Mouse (Mus musculus) limb, embryonic 13.5 days (tissue): ENCODE measurements around the gene Ptpn4. TPM values are rescaled to one million over a fixed set of nuclear protein-coding genes. Genes with fewer than 3 reads are reported as not detected.

Experiments used
- ATAC-seq: fragments of 200-750 bp; cut with Nextera tagmentation; 2 replicates; pipeline ENCODE4 v1.8.0; 2017; ENCODE audit warnings: low read depth, moderate number of reproducible peaks, moderate TSS enrichment; ENCODE audit not compliant: low FRiP score
- H3K27ac ChIP-seq: fragments of 300-500 bp; sonication (generic); 2 replicates; pipeline ENCODE4 v1.5.1; 2015; ENCODE audit warnings: inconsistent platforms, mild to moderate bottlenecking, moderate library complexity
- H3K27me3 ChIP-seq: fragments of 300-500 bp; sonication (generic); 2 replicates; pipeline ENCODE4 v1.6.1; 2015; ENCODE audit warnings: mild to moderate bottlenecking, inconsistent platforms
- H3K36me3 ChIP-seq: fragments of 300-500 bp; sonication (generic); 2 replicates; pipeline ENCODE4 v1.6.1; 2015; ENCODE audit warnings: inconsistent platforms, mild to moderate bottlenecking, moderate library complexity
- H3K4me1 ChIP-seq: fragments of 300-500 bp; sonication (generic); 2 replicates; pipeline ENCODE4 v1.6.1; 2015; ENCODE audit warnings: inconsistent platforms
- H3K4me2 ChIP-seq: fragments of 300-500 bp; sonication (generic); replicated peaks from 2 replicates; pipeline ENCODE4 v1.6.1; 2015; ENCODE audit warnings: inconsistent platforms, mild to moderate bottlenecking, moderate library complexity
- H3K4me3 ChIP-seq: fragments of 300-500 bp; sonication (generic); 2 replicates; pipeline ENCODE4 v1.5.1; 2015; ENCODE audit warnings: moderate library complexity, mild to moderate bottlenecking, inconsistent platforms
- H3K9ac ChIP-seq: fragments of 300-500 bp; sonication (generic); 2 replicates; pipeline ENCODE4 v1.6.1; 2015; ENCODE audit warnings: mild to moderate bottlenecking, inconsistent platforms
- H3K9me3 ChIP-seq: fragments of 300-500 bp; sonication (generic); 2 replicates; pipeline ENCODE4 v1.6.1; 2016; ENCODE audit warnings: inconsistent platforms
- WGBS: fragments of 180-500 bp; shearing (Covaris S2); methylation state at CpG from one replicate; pipeline ENCODE4 v1.1.7; 2015; 5-methylcytosine and 5-hydroxymethylcytosine counted together
- polyA plus RNA-seq: library from polyadenylated mRNA; unstranded; fragments of >200 nt; fragmentation: Nextera tagmentation; extraction: Ambion mirVana; gene quantifications from 2 replicates; pipeline ENCODE4 v1.2.1, GENCODE M21; 2015

The Ptpn4 gene
- polyA plus RNA-seq = 3.9 and 5.0 TPM in 2 replicates

GRCm38 (mm10) chr1:119837035-119837751 lies at the start of gene Ptpn4:
TSS of gene Ptpn4 (minus strand) at chr1:119837613.
- Histone ChIP-seq H3K27me3 (no peaks in the 10 kb centered on the region), H3K4me2 (peak within 1 kb of the TSS; percentile 67), H3K27ac (peak within 1 kb of the TSS; percentile 83), H3K9me3 (no peaks in the 10 kb centered on the region), H3K9ac (peak within 1 kb of the TSS; percentile 88), H3K4me1 (peaks cover 13% of the 10 kb centered on the region), H3K36me3 (no peaks in the 10 kb centered on the region), H3K4me3 (peak within 1 kb of the TSS; percentile 84)
- ATAC-seq = peak; percentile 100
- under 1% methylated on average over 78 of the region's 79 CpGs for WGBS

- H3K9ac ChIP-seq = no peak overlapping the region
- H3K27ac ChIP-seq = no peak overlapping the region
- H3K9me3 ChIP-seq = no peaks in the 10 kb centered on the region
- 0 out of 2 replicates have a peak, but pooled peaks cover 7% of the 10 kb centered on the region for H3K4me1 ChIP-seq
- no peak overlapping the region for H3K4me2 ChIP-seq
- ATAC-seq = peak; percentile 36; the same call in 1 of the 2 replicates
- H3K36me3 ChIP-seq = no peaks in the 10 kb centered on the region
- H3K27me3 ChIP-seq = no peaks in the 10 kb centered on the region
- 46% methylated on average over 7 of the region's 7 CpGs for WGBS
- H3K4me3 ChIP-seq = no peak overlapping the region
Measured at GRCm38 (mm10) chr1:119886320-119886719, 48.9 kb upstream of the Ptpn4 start.

- Histone ChIP-seq H3K4me2 (no peak overlapping the region), H3K9ac (no peak overlapping the region), H3K27ac (no peak overlapping the region), H3K27me3 (no peaks in the 10 kb centered on the region), H3K36me3 (no peaks in the 10 kb centered on the region), H3K4me1 (0 out of 2 replicates have a peak, but pooled peaks cover 7% of the 10 kb centered on the region), H3K4me3 (no peak overlapping the region), H3K9me3 (no peaks in the 10 kb centered on the region)
- 88% methylated on average over 3 of the region's 3 CpGs for WGBS
- ATAC-seq = no peak
Measured at GRCm38 (mm10) chr1:119884272-119884671, 46.9 kb upstream of the Ptpn4 start.

- no peak overlapping the region for H3K27ac ChIP-seq
- no peak overlapping the region for H3K4me3 ChIP-seq
- 0 out of 2 replicates have a peak, but pooled peaks cover 6% of the 10 kb centered on the region for H3K4me1 ChIP-seq
- 80% methylated on average over 7 of the region's 7 CpGs for WGBS
- no peak overlapping the region for H3K4me2 ChIP-seq
- H3K27me3 ChIP-seq = no peaks in the 10 kb centered on the region
- H3K9me3 ChIP-seq = no peaks in the 10 kb centered on the region
- ATAC-seq = no peak
- no peaks in the 10 kb centered on the region for H3K36me3 ChIP-seq
- H3K9ac ChIP-seq = no peak overlapping the region
Measured at GRCm38 (mm10) chr1:119878909-119879308, 41.5 kb upstream of the Ptpn4 start.

GRCm38 (mm10) chr1:119877469-119877868 lies 40.1 kb upstream of the Ptpn4 start:
- WGBS = 87% methylated on average over 4 of the region's 4 CpGs

GRCm38 (mm10) chr1:119868395-119869161 lies 31.2 kb upstream of the Ptpn4 start:
- H3K9me3 ChIP-seq = no peaks in the 10 kb centered on the region
- no peak overlapping the region for H3K27ac ChIP-seq
- no peaks in the 10 kb centered on the region for H3K27me3 ChIP-seq
- ATAC-seq = no peak
- no peaks in the 10 kb centered on the region for H3K36me3 ChIP-seq
- WGBS = 67% methylated on average over 13 of the region's 13 CpGs
- no peak overlapping the region for H3K4me3 ChIP-seq
- H3K4me1 ChIP-seq = no peaks in the 10 kb centered on the region
- no peak overlapping the region for H3K9ac ChIP-seq
- no peak overlapping the region for H3K4me2 ChIP-seq

More at GRCm38 (mm10) chr1:119877469-119877868, 40.1 kb upstream of the Ptpn4 start:
- Histone ChIP-seq H3K9ac (no peak overlapping the region), H3K36me3 (no peaks in the 10 kb centered on the region), H3K27me3 (no peaks in the 10 kb centered on the region), H3K9me3 (no peaks in the 10 kb centered on the region), H3K27ac (no peak overlapping the region), H3K4me2 (no peak overlapping the region), H3K4me3 (no peak overlapping the region), H3K4me1 (0 out of 2 replicates have a peak, but pooled peaks cover 6% of the 10 kb centered on the region)
- ATAC-seq = no peak

GRCm38 (mm10) chr1:119867300-119867699 lies 29.9 kb upstream of the Ptpn4 start:
- Histone ChIP-seq H3K27ac (no peak overlapping the region), H3K27me3 (no peaks in the 10 kb centered on the region), H3K36me3 (no peaks in the 10 kb centered on the region), H3K9ac (no peak overlapping the region), H3K4me2 (no peak overlapping the region), H3K4me1 (no peaks in the 10 kb centered on the region), H3K4me3 (no peak overlapping the region), H3K9me3 (no peaks in the 10 kb centered on the region)
- no peak for ATAC-seq
- WGBS = 56% methylated on average over 2 of the region's 2 CpGs

GRCm38 (mm10) chr1:119865311-119865710 lies 27.9 kb upstream of the Ptpn4 start:
- H3K4me3 ChIP-seq = no peak overlapping the region
- ATAC-seq = no peak
- no peaks in the 10 kb centered on the region for H3K27me3 ChIP-seq
- no peak overlapping the region for H3K9ac ChIP-seq
- no peak overlapping the region for H3K27ac ChIP-seq
- no peaks in the 10 kb centered on the region for H3K36me3 ChIP-seq
- no peaks in the 10 kb centered on the region for H3K9me3 ChIP-seq
- H3K4me2 ChIP-seq = no peak overlapping the region
- 74% methylated on average over 6 of the region's 6 CpGs for WGBS
- H3K4me1 ChIP-seq = no peaks in the 10 kb centered on the region

GRCm38 (mm10) chr1:119863507-119864296 lies 26.3 kb upstream of the Ptpn4 start:
- no peak for ATAC-seq
- no peaks in the 10 kb centered on the region for H3K36me3 ChIP-seq
- H3K4me3 ChIP-seq = no peak overlapping the region
- H3K27me3 ChIP-seq = no peaks in the 10 kb centered on the region
- 63% methylated on average over 7 of the region's 7 CpGs for WGBS
- no peak overlapping the region for H3K9ac ChIP-seq
- H3K4me1 ChIP-seq = no peaks in the 10 kb centered on the region
- H3K9me3 ChIP-seq = no peaks in the 10 kb centered on the region
- H3K27ac ChIP-seq = no peak overlapping the region
- no peak overlapping the region for H3K4me2 ChIP-seq

GRCm38 (mm10) chr1:119859566-119859965 lies 22.2 kb upstream of the Ptpn4 start:
- Histone ChIP-seq H3K36me3 (no peaks in the 10 kb centered on the region), H3K4me1 (no peaks in the 10 kb centered on the region), H3K27me3 (no peaks in the 10 kb centered on the region), H3K4me3 (no peak overlapping the region), H3K9ac (no peak overlapping the region), H3K9me3 (peaks cover 3% of the 10 kb centered on the region; the same call in 1 of the 2 replicates), H3K27ac (no peak overlapping the region), H3K4me2 (no peak overlapping the region)
- 82% methylated on average over 5 of the region's 5 CpGs for WGBS
- no peak for ATAC-seq

GRCm38 (mm10) chr1:119852980-119853379 lies 15.6 kb upstream of the Ptpn4 start:
- no peak for ATAC-seq
- no peak overlapping the region for H3K4me3 ChIP-seq
- H3K4me1 ChIP-seq = no peaks in the 10 kb centered on the region
- WGBS = 89% methylated on average over 5 of the region's 5 CpGs
- H3K9ac ChIP-seq = no peak overlapping the region
- H3K27ac ChIP-seq = no peak overlapping the region
- peaks cover 2% of the 10 kb centered on the region; the same call in 1 of the 2 replicates for H3K9me3 ChIP-seq
- H3K36me3 ChIP-seq = no peaks in the 10 kb centered on the region
- H3K27me3 ChIP-seq = no peaks in the 10 kb centered on the region
- no peak overlapping the region for H3K4me2 ChIP-seq

GRCm38 (mm10) chr1:119852339-119852738 lies 14.9 kb upstream of the Ptpn4 start:
- ATAC-seq = no peak
- Histone ChIP-seq H3K4me3 (no peak overlapping the region), H3K36me3 (no peaks in the 10 kb centered on the region), H3K4me2 (no peak overlapping the region), H3K9me3 (no peaks in the 10 kb centered on the region), H3K9ac (no peak overlapping the region), H3K27ac (no peak overlapping the region), H3K27me3 (no peaks in the 10 kb centered on the region), H3K4me1 (no peaks in the 10 kb centered on the region)
- whole genome bisulfite sequencing = 88% methylated on average over 4 of the region's 4 CpGs
